Mouse (Mus musculus): Measurements from ENCODE around the gene Entpd6. TPM values are rescaled to one million over a fixed set of nuclear protein-coding genes. Genes with fewer than 3 reads are reported as not detected.

Gene Entpd6
- polyA plus RNA-seq, 1 experiment from 2014 or later, result 31.2 TPM

Other genes with a start within 250 kb of the Entpd6 start
- gene Cst7, start 178.6 kb upstream of the Entpd6 start, polyA plus RNA-seq (2014; fragmentation: Nextera tagmentation; extraction: Ambion mirVana), result 0.40 and 0.50 TPM in 2 replicates
- 39.9 and 41.2 TPM in 2 replicates for gene Apmap, start 140.5 kb upstream of the Entpd6 start, polyA plus RNA-seq (2014; fragmentation: Nextera tagmentation; extraction: Ambion mirVana)
- gene Acss1, start 80.5 kb upstream of the Entpd6 start, polyA plus RNA-seq (2014; fragmentation: Nextera tagmentation; extraction: Ambion mirVana), result 18.4 and 21.5 TPM in 2 replicates
- 0.91 and 0.99 TPM in 2 replicates for gene Vsx1, start 59.7 kb upstream of the Entpd6 start, polyA plus RNA-seq (2014; fragmentation: Nextera tagmentation; extraction: Ambion mirVana)
- gene Pygb, start 37.7 kb downstream of the Entpd6 start, polyA plus RNA-seq (2014; fragmentation: Nextera tagmentation; extraction: Ambion mirVana), result 50.2 and 52.8 TPM in 2 replicates
- 57.0 and 65.3 TPM in 2 replicates for gene Abhd12, start 155.7 kb downstream of the Entpd6 start, polyA plus RNA-seq (2014; fragmentation: Nextera tagmentation; extraction: Ambion mirVana)
- 59.4 and 60.6 TPM in 2 replicates for gene Gins1, start 156.4 kb downstream of the Entpd6 start, polyA plus RNA-seq (2014; fragmentation: Nextera tagmentation; extraction: Ambion mirVana)

All from neural tube, embryonic 11.5 days (tissue).